Mouse (Mus musculus) midbrain, embryonic 13.5 days (tissue): ENCODE results near the gene Nkain1. TPM values are rescaled to one million over a fixed set of nuclear protein-coding genes. Genes with fewer than 3 reads are reported as not detected.
A peak's percentile ranks its signal among the peaks of the same experiment; 100 is the strongest.

Experiments
- ATAC-seq: fragments of 200-750 bp; cut with Nextera tagmentation; 2 replicates; pipeline ENCODE4 v1.8.0; 2017; ENCODE audit warnings: mild to moderate bottlenecking, moderate TSS enrichment, moderate library complexity
- H3K27ac ChIP-seq: fragments of 300-500 bp; sonication (generic); 2 replicates; pipeline ENCODE4 v1.5.1; 2015; ENCODE audit warnings: inconsistent platforms, mild to moderate bottlenecking, moderate library complexity
- H3K27me3 ChIP-seq: fragments of 300-500 bp; sonication (generic); 2 replicates; pipeline ENCODE4 v1.6.1; 2015; ENCODE audit warnings: mild to moderate bottlenecking, inconsistent platforms
- H3K36me3 ChIP-seq: fragments of 300-500 bp; sonication (generic); 2 replicates; pipeline ENCODE4 v1.6.1; 2015; ENCODE audit warnings: mild to moderate bottlenecking, inconsistent platforms
- H3K4me1 ChIP-seq: fragments of 300-500 bp; sonication (generic); replicated peaks from 2 replicates; pipeline ENCODE4 v1.6.1; 2015; ENCODE audit warnings: inconsistent platforms
- H3K4me2 ChIP-seq: fragments of 300-500 bp; sonication (generic); replicated peaks from 2 replicates; pipeline ENCODE4 v1.6.1; 2015; ENCODE audit warnings: moderate library complexity, mild to moderate bottlenecking, inconsistent platforms
- H3K4me3 ChIP-seq: fragments of 300-500 bp; sonication (generic); replicated peaks from 2 replicates; pipeline ENCODE4 v1.5.1; 2015; ENCODE audit warnings: mild to moderate bottlenecking, inconsistent platforms
- H3K9ac ChIP-seq: fragments of 300-500 bp; sonication (generic); replicated peaks from 2 replicates; pipeline ENCODE4 v1.6.1; 2015; ENCODE audit warnings: mild to moderate bottlenecking, inconsistent platforms
- H3K9me3 ChIP-seq: fragments of 300-500 bp; sonication (generic); 2 replicates; pipeline ENCODE4 v1.6.1; 2016; ENCODE audit warnings: mild to moderate bottlenecking, inconsistent platforms
- WGBS: fragments of 180-500 bp; shearing (Covaris S2); methylation state at CpG from one replicate; pipeline ENCODE4 v1.1.7; 2015; 5-methylcytosine and 5-hydroxymethylcytosine counted together
- polyA plus RNA-seq: library from polyadenylated mRNA; unstranded; fragments of >200 nt; fragmentation: Nextera tagmentation; extraction: Ambion mirVana; gene quantifications from 2 replicates; pipeline ENCODE4 v1.2.1, GENCODE M21; 2015

Gene Nkain1
- polyA plus RNA-seq, 1 experiment from 2014 or later, result 14.3 TPM

GRCm38 (mm10) chr4:130568043-130568978, 5.7 kb downstream of the Nkain1 start:
- Histone ChIP-seq H3K4me2 (0 out of 2 replicates have a peak overlapping the region, but pooled peaks have one; percentile 17), H3K9me3 (no peaks in the 10 kb centered on the region), H3K4me3 (no peak overlapping the region), H3K4me1 (peaks cover 75% of the 10 kb centered on the region), H3K27me3 (no peaks in the 10 kb centered on the region), H3K36me3 (no peaks in the 10 kb centered on the region), H3K9ac (no peak overlapping the region), H3K27ac (no peak overlapping the region; the same call in 1 of the 2 replicates)
- 63% methylated on average over 23 of the region's 23 CpGs for WGBS
- ATAC-seq, result no peak

DNA sequence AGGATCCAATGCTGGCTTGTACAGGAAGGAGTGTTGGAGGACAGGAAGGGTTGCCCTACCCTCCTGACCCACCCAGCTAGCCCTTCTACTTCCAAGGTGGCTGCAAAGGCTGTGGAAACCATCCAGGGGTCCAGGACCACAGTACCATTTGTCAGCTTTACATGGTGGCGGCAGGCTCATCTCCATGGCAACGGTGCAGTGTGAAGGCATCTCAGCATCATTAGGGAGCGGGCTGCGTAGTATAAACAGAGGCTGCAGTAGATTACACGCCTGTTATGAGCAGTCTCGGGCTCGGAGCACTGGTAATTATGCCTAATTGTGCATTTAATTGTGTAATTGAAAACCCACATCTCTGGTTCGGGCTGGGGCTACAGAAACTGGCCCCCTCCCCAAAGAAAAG, 10.2 kb downstream of the Nkain1 start:
- H3K4me3 ChIP-seq, result no peak overlapping the region
- peak overlapping the region; percentile 64 for H3K27ac ChIP-seq
- 20% methylated on average over 8 of the region's 8 CpGs for WGBS
- no peaks in the 10 kb centered on the region for H3K9me3 ChIP-seq
- H3K4me2 ChIP-seq, result peak overlapping the region; percentile 40
- H3K4me1 ChIP-seq, result peaks cover 80% of the 10 kb centered on the region
- no peaks in the 10 kb centered on the region for H3K27me3 ChIP-seq
- H3K9ac ChIP-seq, result peak overlapping the region; percentile 12; the same call in 1 of the 2 replicates
- peaks cover 6% of the 10 kb centered on the region; the same call in 1 of the 2 replicates for H3K36me3 ChIP-seq
- peak; percentile 79 for ATAC-seq

DNA sequence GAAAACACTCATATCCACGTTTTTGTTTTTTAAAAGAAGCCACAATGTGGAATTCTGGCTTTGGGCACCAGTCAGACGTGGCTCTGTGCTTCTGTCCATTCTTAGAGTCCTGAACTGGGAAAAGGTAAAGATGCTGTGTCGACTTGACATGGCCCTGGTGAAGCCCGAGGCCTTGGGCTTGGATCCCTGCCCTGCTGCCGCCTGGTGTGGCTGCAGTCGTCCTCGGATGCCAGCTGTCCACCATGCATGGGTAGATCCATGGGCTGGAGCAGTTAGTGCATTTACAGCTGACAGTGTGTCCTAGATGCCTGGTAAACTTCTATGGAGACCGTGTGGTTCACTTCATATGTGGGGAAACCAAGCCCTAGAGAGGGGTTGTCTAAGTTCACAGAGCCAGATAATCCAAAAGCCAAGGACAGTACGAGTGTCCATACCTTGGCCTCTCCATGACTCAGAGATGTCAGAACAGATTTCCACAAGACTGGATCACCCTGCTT, 10.7 kb downstream of the Nkain1 start:
- no peak for ATAC-seq
- Histone ChIP-seq H3K9ac (no peak overlapping the region; the same call in 1 of the 2 replicates), H3K36me3 (peaks cover 6% of the 10 kb centered on the region; the same call in 1 of the 2 replicates), H3K4me3 (no peak overlapping the region), H3K27ac (peak overlapping the region; percentile 64; the same call in 1 of the 2 replicates), H3K4me1 (peaks cover 76% of the 10 kb centered on the region), H3K4me2 (peak overlapping the region; percentile 40), H3K27me3 (no peaks in the 10 kb centered on the region), H3K9me3 (no peaks in the 10 kb centered on the region)
- 87% methylated on average over 9 of the region's 9 CpGs for WGBS

DNA sequence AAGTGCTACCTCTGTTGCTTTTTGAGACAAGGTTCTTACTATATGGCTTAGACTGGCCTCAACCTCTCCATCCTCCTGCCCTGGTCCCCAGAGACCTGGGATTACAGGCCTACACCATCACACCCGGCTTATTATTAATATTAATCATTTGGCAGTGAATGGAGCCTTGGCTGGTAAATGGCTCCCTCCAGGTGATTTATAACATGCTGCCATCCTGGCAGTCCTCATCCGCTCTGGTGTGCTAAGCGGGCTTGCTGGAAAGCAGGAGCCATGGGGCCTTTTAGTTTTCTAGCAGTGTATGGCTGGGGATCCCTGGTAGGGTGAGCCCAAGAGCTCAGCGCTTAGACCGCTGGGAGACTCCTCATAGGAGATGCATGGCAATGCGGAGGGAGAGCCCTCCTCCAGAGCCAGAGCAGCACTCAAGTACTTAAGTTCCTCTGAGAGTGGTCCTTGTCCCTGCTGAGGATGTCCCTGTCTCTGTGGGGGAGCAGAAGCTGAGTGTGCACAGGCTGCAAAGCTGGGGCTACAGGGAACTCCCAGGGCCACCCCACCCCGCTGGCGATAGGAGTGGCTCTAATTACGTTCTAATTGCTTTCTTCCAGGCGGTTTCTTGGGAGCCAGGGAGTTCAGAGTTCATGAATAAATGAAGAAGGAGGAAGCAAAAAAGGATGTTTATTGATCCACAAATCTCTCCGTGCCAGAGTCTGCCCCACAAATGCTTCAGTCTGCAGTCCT, 13.2 kb downstream of the Nkain1 start:
- WGBS, result 36% methylated on average over 11 of the region's 11 CpGs
- no peak overlapping the region for H3K9ac ChIP-seq
- peaks cover 91% of the 10 kb centered on the region for H3K4me1 ChIP-seq
- ATAC-seq, result no peak
- H3K4me2 ChIP-seq, result no peak overlapping the region
- H3K9me3 ChIP-seq, result no peaks in the 10 kb centered on the region
- H3K27ac ChIP-seq, result peak overlapping the region; percentile 78
- H3K27me3 ChIP-seq, result no peaks in the 10 kb centered on the region
- peaks cover 11% of the 10 kb centered on the region for H3K36me3 ChIP-seq
- H3K4me3 ChIP-seq, result no peak overlapping the region

DNA sequence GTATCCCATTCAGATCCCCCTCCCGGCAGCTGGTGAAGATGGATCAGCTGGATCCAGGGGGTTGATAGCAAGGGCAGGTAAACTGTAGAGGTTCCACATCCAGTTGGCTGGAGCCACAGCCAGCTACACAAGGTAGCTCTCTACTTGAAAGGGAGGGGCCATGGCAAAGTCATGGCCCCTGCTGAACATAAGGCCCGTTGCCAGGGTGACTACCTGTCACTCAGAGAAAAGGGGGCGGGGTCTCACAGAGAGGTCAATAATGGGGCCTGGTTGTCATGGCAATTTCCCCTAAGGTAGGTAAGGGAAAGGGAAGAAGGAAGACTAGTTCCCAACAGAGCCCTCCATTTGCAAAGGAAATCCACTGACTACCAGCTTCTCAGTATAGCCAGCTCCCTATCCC, 14.8 kb downstream of the Nkain1 start:
- 75% methylated on average over 3 of the region's 3 CpGs for WGBS
- Histone ChIP-seq H3K4me3 (no peak overlapping the region), H3K9me3 (no peaks in the 10 kb centered on the region), H3K27me3 (no peaks in the 10 kb centered on the region), H3K9ac (no peak overlapping the region), H3K36me3 (peaks cover 11% of the 10 kb centered on the region), H3K4me2 (no peak overlapping the region), H3K4me1 (peaks cover 90% of the 10 kb centered on the region), H3K27ac (no peak overlapping the region)
- ATAC-seq, result no peak

DNA sequence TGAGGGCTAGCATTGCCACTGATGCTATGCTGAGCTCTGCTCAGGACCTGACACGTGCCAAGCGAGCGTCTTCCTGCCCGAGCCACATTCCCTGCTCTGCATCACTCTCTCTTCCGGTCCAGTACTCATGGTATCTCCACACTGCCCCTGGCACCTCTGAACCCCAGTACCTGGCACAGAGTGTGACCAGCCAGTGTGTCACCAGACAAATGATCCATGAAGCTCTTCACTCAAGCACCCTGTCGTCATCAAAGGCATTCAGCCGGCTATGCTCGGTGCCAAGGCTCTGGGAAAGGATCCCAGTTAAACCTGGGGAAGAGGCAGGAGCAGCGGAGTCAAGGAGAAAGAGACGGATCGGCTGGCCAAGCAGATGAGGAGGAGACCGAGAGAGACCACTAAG, 16.1 kb downstream of the Nkain1 start:
- Histone ChIP-seq H3K36me3 (peaks cover 11% of the 10 kb centered on the region), H3K4me2 (no peak overlapping the region), H3K9me3 (no peaks in the 10 kb centered on the region), H3K9ac (no peak overlapping the region), H3K27ac (peak overlapping the region; percentile 55; the same call in 1 of the 2 replicates), H3K27me3 (no peaks in the 10 kb centered on the region), H3K4me3 (no peak overlapping the region), H3K4me1 (peaks cover 89% of the 10 kb centered on the region)
- 84% methylated on average over 12 of the region's 12 CpGs for WGBS
- no peak for ATAC-seq

DNA sequence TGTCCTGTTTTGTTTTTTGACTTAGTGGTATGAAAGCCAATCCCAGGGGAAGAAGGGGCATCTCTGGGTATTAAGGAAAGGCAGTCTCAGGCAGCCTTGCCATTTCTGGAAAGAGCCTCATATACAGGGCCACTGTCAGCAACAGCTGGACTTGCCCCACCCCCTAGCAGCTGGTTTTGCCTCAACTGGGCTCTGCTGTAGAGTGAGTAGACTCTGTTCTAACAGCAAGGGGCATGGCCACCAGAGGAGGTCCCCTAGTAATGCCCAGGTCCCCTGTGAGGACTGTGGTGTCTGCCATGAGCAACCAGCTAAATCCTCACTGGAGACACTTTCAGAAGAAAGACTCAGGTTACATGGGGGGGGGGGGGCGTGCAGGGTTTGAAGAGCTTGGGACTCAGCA, 17.0 kb downstream of the Nkain1 start:
- H3K4me1 ChIP-seq, result peaks cover 89% of the 10 kb centered on the region
- H3K27me3 ChIP-seq, result no peaks in the 10 kb centered on the region
- no peaks in the 10 kb centered on the region for H3K9me3 ChIP-seq
- H3K4me2 ChIP-seq, result no peak overlapping the region
- H3K27ac ChIP-seq, result peak overlapping the region; percentile 73; the same call in 1 of the 2 replicates
- no peak for ATAC-seq
- no peak overlapping the region for H3K9ac ChIP-seq
- H3K4me3 ChIP-seq, result no peak overlapping the region
- peaks cover 11% of the 10 kb centered on the region for H3K36me3 ChIP-seq
- WGBS, result 33% methylated on average over 1 of the region's 1 CpGs

DNA sequence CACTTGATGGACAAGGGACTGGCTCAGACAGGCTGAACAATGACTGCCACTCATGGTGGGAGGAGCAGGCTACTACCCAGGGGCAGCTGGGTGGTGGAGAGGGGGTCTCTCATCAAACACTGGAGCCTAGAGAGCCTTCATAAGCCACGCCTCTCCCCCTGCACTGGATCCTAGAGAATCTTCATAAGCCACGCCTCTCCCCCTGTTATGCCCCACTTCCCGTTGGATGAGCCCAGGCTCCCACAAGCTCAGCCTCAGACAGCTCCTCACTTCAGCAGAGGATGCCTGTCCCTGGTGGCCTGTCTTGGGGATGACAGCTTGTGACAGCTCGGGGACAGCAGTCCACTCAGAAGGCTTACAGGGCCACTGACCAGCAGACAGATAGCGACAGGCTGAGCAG, 17.7 kb downstream of the Nkain1 start:
- H3K36me3 ChIP-seq, result peaks cover 11% of the 10 kb centered on the region
- no peak overlapping the region for H3K4me2 ChIP-seq
- peaks cover 89% of the 10 kb centered on the region for H3K4me1 ChIP-seq
- peak; percentile 71 for ATAC-seq
- H3K9ac ChIP-seq, result 0 out of 2 replicates have a peak overlapping the region, but pooled peaks have one; percentile 3
- no peak overlapping the region for H3K4me3 ChIP-seq
- H3K27ac ChIP-seq, result peak overlapping the region; percentile 73
- WGBS, result 22% methylated on average over 5 of the region's 5 CpGs
- no peaks in the 10 kb centered on the region for H3K27me3 ChIP-seq
- no peaks in the 10 kb centered on the region for H3K9me3 ChIP-seq

- Histone ChIP-seq H3K9ac (0 out of 2 replicates have a peak overlapping the region, but pooled peaks have one; percentile 5), H3K36me3 (peaks cover 3% of the 10 kb centered on the region; the same call in 1 of the 2 replicates), H3K4me2 (no peak overlapping the region), H3K4me1 (peaks cover 90% of the 10 kb centered on the region), H3K4me3 (no peak overlapping the region), H3K27me3 (no peaks in the 10 kb centered on the region), H3K9me3 (no peaks in the 10 kb centered on the region), H3K27ac (peak overlapping the region; percentile 77)
- 26% methylated on average over 6 of the region's 6 CpGs for WGBS
- 0 out of 2 replicates have a peak, but pooled peaks have one; percentile 12 for ATAC-seq
Observed at GRCm38 (mm10) chr4:130553121-130553448, 20.9 kb downstream of the Nkain1 start.

- 13% methylated on average over 8 of the region's 8 CpGs for WGBS
- peak overlapping the region; percentile 38 for H3K4me2 ChIP-seq
- H3K36me3 ChIP-seq, result no peaks in the 10 kb centered on the region
- peak overlapping the region; percentile 77 for H3K27ac ChIP-seq
- H3K9me3 ChIP-seq, result no peaks in the 10 kb centered on the region
- no peak overlapping the region for H3K4me3 ChIP-seq
- peak; percentile 51 for ATAC-seq
- 0 out of 2 replicates have a peak overlapping the region, but pooled peaks have one; percentile 5 for H3K9ac ChIP-seq
- H3K4me1 ChIP-seq, result peaks cover 90% of the 10 kb centered on the region
- H3K27me3 ChIP-seq, result no peaks in the 10 kb centered on the region
Observed at GRCm38 (mm10) chr4:130552312-130553120, 21.5 kb downstream of the Nkain1 start.

- H3K27me3 ChIP-seq, result no peaks in the 10 kb centered on the region
- ATAC-seq, result no peak
- 79% methylated on average over 9 of the region's 9 CpGs for WGBS
- no peak overlapping the region for H3K9ac ChIP-seq
- H3K4me3 ChIP-seq, result no peak overlapping the region
- peaks cover 95% of the 10 kb centered on the region for H3K4me1 ChIP-seq
- H3K9me3 ChIP-seq, result no peaks in the 10 kb centered on the region
- H3K4me2 ChIP-seq, result no peak overlapping the region
- no peaks in the 10 kb centered on the region for H3K36me3 ChIP-seq
- H3K27ac ChIP-seq, result peak overlapping the region; percentile 57
Observed at GRCm38 (mm10) chr4:130550511-130550910, 23.5 kb downstream of the Nkain1 start.
